17 mouse cellular contexts compared by ENCODE assay signal in the genomic region with DNA sequence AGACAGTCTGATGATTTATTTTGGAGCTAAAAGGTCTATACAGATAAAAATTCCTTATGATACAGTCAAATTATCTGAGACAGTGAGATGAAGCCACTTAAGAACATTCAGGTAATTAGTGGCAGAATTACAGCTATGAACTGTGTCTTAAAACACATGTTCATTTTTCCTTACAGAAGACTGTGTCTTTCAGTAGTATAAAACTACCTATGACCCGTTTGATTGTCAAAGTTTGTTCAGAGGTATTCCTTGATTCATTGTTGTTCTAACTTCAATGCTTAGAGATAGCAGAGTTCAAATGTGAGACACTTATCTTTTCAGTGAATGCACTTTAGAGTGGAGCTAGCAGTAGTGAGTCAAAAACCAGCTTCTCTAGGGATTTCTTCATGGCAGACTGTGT. TPM values are rescaled to one million over a fixed set of nuclear protein-coding genes. Genes with fewer than 3 reads are reported as not detected.
"Had no signal": no experiment of that assay in that cellular context is flagged by ENCODE, and none has a peak within 500 bp of the region (broad histone marks: within the 10 kb centered on the region; RNA-seq: fewer than 3 reads in every experiment).

No protein-coding gene starts in this region.

- ATAC-seq: liver, embryonic 12.5 days had no signal

- H3K9ac ChIP-seq: liver, embryonic 12.5 days; liver, embryonic 14.5 days; lung, embryonic 14.5 days; midbrain, embryonic 12.5 days; neural tube, embryonic 13.5 days; neural tube, embryonic 15.5 days had no signal

- H3K36me3 ChIP-seq: liver, embryonic 12.5 days; midbrain, embryonic 10.5 days; midbrain, embryonic 12.5 days; neural tube, embryonic 13.5 days; neural tube, embryonic 15.5 days had no signal

- H3K4me1 ChIP-seq: liver, embryonic 12.5 days; midbrain, embryonic 10.5 days; midbrain, embryonic 12.5 days; neural tube, embryonic 13.5 days; neural tube, embryonic 15.5 days had no signal

- H3K9me3 ChIP-seq: liver, embryonic 12.5 days; midbrain, embryonic 10.5 days; midbrain, embryonic 12.5 days; neural tube, embryonic 13.5 days; neural tube, embryonic 15.5 days had no signal

- H3K4me3 ChIP-seq: liver, embryonic 12.5 days; midbrain, embryonic 10.5 days; midbrain, embryonic 12.5 days; myocyte; neural tube, embryonic 13.5 days; neural tube, embryonic 15.5 days had no signal

- H3K4me2 ChIP-seq: liver, embryonic 12.5 days; lung, embryonic 14.5 days; midbrain, embryonic 12.5 days; neural tube, embryonic 13.5 days; neural tube, embryonic 15.5 days had no signal

- H3K27ac ChIP-seq: liver, embryonic 12.5 days; liver, embryonic 14.5 days; midbrain, embryonic 10.5 days; midbrain, embryonic 12.5 days; neural tube, embryonic 13.5 days; neural tube, embryonic 15.5 days had no signal

- DNase-seq: lung, adult 18-20 months; lung, embryonic 14.5 days; lung, postnatal 10 days; lung, postnatal 4 days; midbrain, embryonic 14.5 days; retina, postnatal 1 day; right cerebral cortex, adult 18-20 months; right cerebral cortex, postnatal 25 days; right cerebral cortex, postnatal 4 days had no signal

- H3K27me3 ChIP-seq: liver, embryonic 12.5 days; midbrain, embryonic 12.5 days; neural tube, embryonic 13.5 days; neural tube, embryonic 15.5 days had no signal

RNA-seq across cellular contexts. Expression of gene P2ry10, which starts 1.6 kb away (rescaled TPM):
- polyA plus RNA-seq: lung, embryonic 14.5 days; midbrain, embryonic 10.5 days; midbrain, embryonic 12.5 days; midbrain, embryonic 14.5 days; myocyte; stomach, embryonic 14.5 days had no signal
